ENCODE assay signal across 19 mouse cellular contexts in genomic region chr12:99024430-99024960, GRCm38 (mm10).
"Had no signal": no experiment of that assay in that cellular context is flagged by ENCODE, and none has a peak within 500 bp of the region (broad histone marks: within the 10 kb centered on the region; RNA-seq: fewer than 3 reads in every experiment).

No protein-coding gene starts in this region.

- H3K4me1 ChIP-seq: liver, embryonic 13.5 days; neural tube, embryonic 12.5 days had no signal

- H3K4me3 ChIP-seq: layer of hippocampus, adult 2 months; liver, embryonic 13.5 days; midbrain, embryonic 13.5 days; neural tube, embryonic 12.5 days; neural tube, embryonic 15.5 days had no signal

- H3K9me3 ChIP-seq: liver, embryonic 13.5 days; midbrain, embryonic 13.5 days; neural tube, embryonic 12.5 days; neural tube, embryonic 15.5 days had no signal

- ATAC-seq: midbrain, embryonic 13.5 days had no signal

- H3K4me2 ChIP-seq: liver, embryonic 13.5 days; midbrain, embryonic 13.5 days; neural tube, embryonic 12.5 days; neural tube, embryonic 15.5 days had no signal

- DNase-seq: kidney, adult 11 months; kidney, adult 8-10 months; kidney, postnatal 25 days; layer of hippocampus, adult 9-11 months; liver, embryonic 13.5 days; lung, adult 2 months; lung, postnatal 14 days; lung, postnatal 4 days; right cerebral cortex, adult 18-20 months; right cerebral cortex, postnatal 14 days; right cerebral cortex, postnatal 4 days; thymus, adult 2 months; thymus, postnatal 14 days; thymus, postnatal 4 days had no signal

- H3K9ac ChIP-seq: liver, embryonic 13.5 days; midbrain, embryonic 13.5 days; neural tube, embryonic 12.5 days; neural tube, embryonic 15.5 days had no signal

- H3K27me3 ChIP-seq: liver, embryonic 13.5 days; midbrain, embryonic 13.5 days; neural tube, embryonic 15.5 days had no signal

- H3K27ac ChIP-seq: layer of hippocampus, adult 2 months; liver, embryonic 13.5 days; midbrain, embryonic 13.5 days; neural tube, embryonic 12.5 days; neural tube, embryonic 15.5 days; stomach, postnatal 0 days had no signal

- H3K36me3 ChIP-seq: liver, embryonic 13.5 days; midbrain, embryonic 13.5 days; neural tube, embryonic 12.5 days; neural tube, embryonic 15.5 days had no signal
